Mouse (Mus musculus) testis, adult 10 weeks (tissue): Measurements from ENCODE around the gene Zfp317. TPM values are rescaled to one million over a fixed set of nuclear protein-coding genes. Genes with fewer than 3 reads are reported as not detected.

Source experiments
- polyA plus RNA-seq: library from polyadenylated mRNA; stranded (reverse); fragments of 350-450 nt; fragmentation: Illumina TruSeq; extraction: RNeasy Lipid Tissue Mini Kit (QIAGEN cat#74804); gene quantifications from one replicate; pipeline ENCODE4 v1.2.3, GENCODE M21; 2014; ENCODE audit warnings: low read depth, low replicate concordance

The Zfp317 gene
- polyA plus RNA-seq: 25.1 TPM

DNA sequence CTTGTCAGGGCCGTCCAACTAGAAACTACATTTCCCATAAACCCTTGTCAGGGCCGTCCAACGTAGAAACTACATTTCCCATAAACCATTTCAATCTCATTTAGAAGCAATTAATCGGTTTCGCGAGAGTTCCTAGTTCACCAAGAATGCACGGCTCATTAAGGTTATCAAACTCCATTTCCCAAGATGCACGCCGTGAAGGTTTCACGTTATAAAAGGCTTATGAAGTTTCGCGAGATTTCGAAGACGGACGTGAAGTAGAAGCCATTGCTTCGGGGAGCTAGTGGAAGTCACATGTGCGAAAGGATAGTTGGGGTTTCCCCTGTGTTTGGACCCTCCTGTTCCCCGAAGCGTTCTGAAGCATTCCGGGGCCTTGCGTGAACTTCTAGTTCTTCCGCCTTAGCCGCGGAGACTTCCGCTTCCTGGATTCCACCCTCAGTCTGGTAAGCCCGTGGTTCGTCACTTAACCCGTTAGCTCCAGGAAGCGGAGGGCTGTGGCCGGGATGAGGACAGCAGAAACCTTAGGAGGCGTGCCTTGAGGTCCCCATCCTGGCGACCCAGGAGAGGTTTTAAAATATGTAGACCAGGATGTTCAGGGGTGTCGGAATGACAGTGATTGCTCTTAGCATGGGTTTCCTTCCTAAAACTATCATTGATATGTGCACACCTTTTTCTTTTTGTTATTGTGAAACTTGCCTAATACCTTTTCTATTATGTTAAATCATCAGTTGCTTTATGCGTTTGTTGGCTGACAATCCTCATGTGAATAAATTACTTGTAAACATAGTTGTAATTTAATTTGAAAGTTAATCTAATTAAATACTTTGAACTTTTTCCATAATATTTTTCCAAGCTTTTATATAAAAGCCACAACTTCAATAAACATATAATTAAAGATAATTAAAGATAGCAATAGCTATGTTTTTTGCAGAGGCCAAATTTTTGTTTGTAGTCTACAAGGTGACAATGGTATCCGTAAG, at the start of gene Zfp317:
Gene Zfp317 (plus strand): TSS at position 260 of the 980 bp plus-strand sequence.

GRCm38 (mm10) chr9:19582317-19582716, 39.6 kb upstream of the Zfp317 start, which contains the start of gene Olfr855:
Gene Olfr855, plus strand, starts transcription at chr9:19582617.

Other genes with a start within 250 kb of the Zfp317 start
- not detected for gene Olfr847, start 243.4 kb upstream of the Zfp317 start, polyA plus RNA-seq
- not detected for gene Olfr849, start 181.8 kb upstream of the Zfp317 start, polyA plus RNA-seq
- gene Olfr850, start 143.9 kb upstream of the Zfp317 start, polyA plus RNA-seq: not detected
- gene Olfr851, start 128.8 kb upstream of the Zfp317 start, polyA plus RNA-seq: not detected
- gene Olfr853, start 81.0 kb upstream of the Zfp317 start, polyA plus RNA-seq: not detected
- gene Olfr854, start 54.7 kb upstream of the Zfp317 start, polyA plus RNA-seq: not detected
- gene Olfr855, start 39.5 kb upstream of the Zfp317 start, polyA plus RNA-seq: not detected
- gene Olfr857, start 87.3 kb downstream of the Zfp317 start, polyA plus RNA-seq: not detected
- not detected for gene Olfr58, start 158.2 kb downstream of the Zfp317 start, polyA plus RNA-seq
- not detected for gene Olfr859, start 182.8 kb downstream of the Zfp317 start, polyA plus RNA-seq
- not detected for gene Olfr860, start 227.6 kb downstream of the Zfp317 start, polyA plus RNA-seq